Mouse (Mus musculus) limb, embryonic 14.5 days (tissue): Measurements from ENCODE around the gene Olfr870. TPM values are rescaled to one million over a fixed set of nuclear protein-coding genes. Genes with fewer than 3 reads are reported as not detected.

Source experiments
- ATAC-seq: fragments of 200-750 bp; cut with Nextera tagmentation; 2 replicates; pipeline ENCODE4 v1.8.0; 2017; ENCODE audit warnings: low read depth, moderate number of reproducible peaks, moderate TSS enrichment; ENCODE audit not compliant: low FRiP score
- DNase-seq: peaks from one replicate; pipeline ENCODE4 v3.0.0-alpha.2; 2015; ENCODE audit warnings: low spot score
- H3K27ac ChIP-seq: fragments of 300-500 bp; sonication (generic); replicated peaks from 2 replicates; pipeline ENCODE4 v1.5.1; 2014; ENCODE audit warnings: low read depth, mild to moderate bottlenecking, low read length, moderate library complexity, mixed read lengths
- H3K27me3 ChIP-seq: fragments of 300-500 bp; sonication (generic); 2 replicates; pipeline ENCODE4 v1.6.1; 2014; ENCODE audit warnings: low read length, mixed read lengths; ENCODE audit not compliant: control insufficient read depth, insufficient read depth
- H3K36me3 ChIP-seq: fragments of 300-500 bp; sonication (generic); 2 replicates; pipeline ENCODE4 v1.6.1; 2014; ENCODE audit warnings: mild to moderate bottlenecking, low read length, moderate library complexity, mixed read lengths; ENCODE audit not compliant: control insufficient read depth, insufficient read depth
- H3K4me1 ChIP-seq: fragments of 300-500 bp; sonication (generic); 2 replicates; pipeline ENCODE4 v1.6.1; 2014; ENCODE audit warnings: antibody characterized with exemption, low read length, mixed read lengths; ENCODE audit not compliant: control insufficient read depth, insufficient read depth
- H3K4me2 ChIP-seq: fragments of 300-500 bp; sonication (generic); replicated peaks from 2 replicates; pipeline ENCODE4 v1.6.1; 2014; ENCODE audit warnings: low read depth, mild to moderate bottlenecking, low read length, moderate library complexity; ENCODE audit not compliant: severe bottlenecking
- H3K4me3 ChIP-seq: fragments of 300-500 bp; sonication (generic); replicated peaks from 2 replicates; pipeline ENCODE4 v1.5.1; 2014; ENCODE audit warnings: low read length
- H3K9ac ChIP-seq: fragments of 300-500 bp; sonication (generic); 2 replicates; pipeline ENCODE4 v1.6.1; 2014; ENCODE audit warnings: mild to moderate bottlenecking, low read depth, low read length, moderate library complexity; ENCODE audit not compliant: severe bottlenecking
- H3K9me3 ChIP-seq: fragments of 300-500 bp; sonication (generic); 2 replicates; pipeline ENCODE4 v1.6.1; 2016; ENCODE audit warnings: low read length; ENCODE audit not compliant: control insufficient read depth
- POLR2A ChIP-seq: fragments of 200-500 bp; IDR thresholded peaks from 2 replicates; pipeline ENCODE4 v1.8.0; 2012; ENCODE audit warnings: inconsistent platforms, mild to moderate bottlenecking, moderate library complexity, borderline replicate concordance; ENCODE audit not compliant: insufficient read depth, insufficient read length; ENCODE audit errors: extremely low read depth
- WGBS: fragments of 180-500 bp; shearing (Covaris S2); extraction: QIAGEN DNeasy Blood & Tissue Kit; methylation state at CpG from one replicate; pipeline ENCODE4 v1.1.7; 2014; 5-methylcytosine and 5-hydroxymethylcytosine counted together
- polyA plus RNA-seq, 2 experiments: library from polyadenylated mRNA; depleted of rRNA in 1 of 2; stranded (reverse) in 1 of 2; unstranded in 1 of 2; fragments of >200 nt; fragmentation: Nextera tagmentation in 1 of 2; extraction: Ambion mirVana in 1 of 2; gene quantifications; 2 replicates each; pipeline versions ENCODE4 v1.2.1 to v1.2.3; 2012 to 2014

Olfr870 gene
- polyA plus RNA-seq, 2 experiments, result not detected

- TF ChIP-seq POLR2A, result no peak
- Histone ChIP-seq H3K4me2 (no peak overlapping the region), H3K36me3 (no peaks in the 10 kb centered on the region), H3K9me3 (0 out of 2 replicates have a peak, but pooled peaks cover 5% of the 10 kb centered on the region), H3K27me3 (no peaks in the 10 kb centered on the region), H3K9ac (no peak overlapping the region), H3K27ac (no peak overlapping the region), H3K4me3 (no peak overlapping the region), H3K4me1 (no peaks in the 10 kb centered on the region)
- ATAC-seq, result no peak
- 68% methylated on average over 5 of the region's 5 CpGs for WGBS
- DNase-seq, result no peak
Observed at GRCm38 (mm10) chr9:20179463-20179862, 5.6 kb upstream of the Olfr870 start.

GRCm38 (mm10) chr9:20149706-20150105 is 24.2 kb downstream of the Olfr870 start:
- ATAC-seq (no peak), DNase-seq (no peak)
- Histone ChIP-seq H3K27ac (no peak overlapping the region), H3K36me3 (no peaks in the 10 kb centered on the region), H3K4me3 (no peak overlapping the region), H3K9ac (no peak overlapping the region), H3K4me2 (no peak overlapping the region), H3K9me3 (no peaks in the 10 kb centered on the region), H3K4me1 (no peaks in the 10 kb centered on the region), H3K27me3 (no peaks in the 10 kb centered on the region)
- WGBS, result 88% methylated on average over 3 of the region's 3 CpGs
- no peak for TF ChIP-seq POLR2A

- H3K4me3 ChIP-seq, result no peak within 1 kb of the TSS
- DNase-seq (no peak), ATAC-seq (no peak)
- H3K27me3 ChIP-seq, result no peaks in the 10 kb centered on the region
- no peaks in the 10 kb centered on the region for H3K4me1 ChIP-seq
- no peak for TF ChIP-seq POLR2A
- no peak within 1 kb of the TSS for H3K27ac ChIP-seq
- H3K4me2 ChIP-seq, result no peak within 1 kb of the TSS
- H3K36me3 ChIP-seq, result no peaks in the 10 kb centered on the region
- 75% methylated on average over 2 of the region's 2 CpGs for WGBS
- H3K9me3 ChIP-seq, result no peaks in the 10 kb centered on the region
- H3K9ac ChIP-seq, result no peak within 1 kb of the TSS
Observed at GRCm38 (mm10) chr9:20128709-20129108, 45.1 kb downstream of the Olfr870 start, which contains the start of gene Olfr869. Gene Olfr869 (plus strand): TSS chr9:20129009.

Other genes starting within 250 kb of the Olfr870 start
- gene Olfr866, start 146.0 kb downstream of the Olfr870 start, polyA plus RNA-seq (2012; rRNA removed), result not detected in 2 replicates
- not detected in 2 replicates for gene Olfr866, start 146.0 kb downstream of the Olfr870 start, polyA plus RNA-seq (2014; fragmentation: Nextera tagmentation; extraction: Ambion mirVana)
- not detected in 2 replicates for gene Olfr867, start 116.5 kb downstream of the Olfr870 start, polyA plus RNA-seq (2012; rRNA removed)
- gene Olfr867, start 116.5 kb downstream of the Olfr870 start, polyA plus RNA-seq (2014; fragmentation: Nextera tagmentation; extraction: Ambion mirVana), result not detected in 2 replicates
- gene Olfr868, start 75.4 kb downstream of the Olfr870 start, polyA plus RNA-seq (2012; rRNA removed), result not detected in 2 replicates
- not detected in 2 replicates for gene Olfr868, start 75.4 kb downstream of the Olfr870 start, polyA plus RNA-seq (2014; fragmentation: Nextera tagmentation; extraction: Ambion mirVana)
- not detected in 2 replicates for gene Olfr869, start 45.0 kb downstream of the Olfr870 start, polyA plus RNA-seq (2012; rRNA removed)
- gene Olfr869, start 45.0 kb downstream of the Olfr870 start, polyA plus RNA-seq (2014; fragmentation: Nextera tagmentation; extraction: Ambion mirVana), result not detected in 2 replicates
- gene Olfr871, start 38.1 kb upstream of the Olfr870 start, polyA plus RNA-seq (2012; rRNA removed), result not detected in 2 replicates
- not detected in 2 replicates for gene Olfr871, start 38.1 kb upstream of the Olfr870 start, polyA plus RNA-seq (2014; fragmentation: Nextera tagmentation; extraction: Ambion mirVana)
- not detected in 2 replicates for gene Olfr872, start 63.1 kb upstream of the Olfr870 start, polyA plus RNA-seq (2012; rRNA removed)
- not detected in 2 replicates for gene Olfr872, start 63.1 kb upstream of the Olfr870 start, polyA plus RNA-seq (2014; fragmentation: Nextera tagmentation; extraction: Ambion mirVana)
- gene Olfr39, start 108.3 kb upstream of the Olfr870 start, polyA plus RNA-seq (2012; rRNA removed), result not detected in 2 replicates
- gene Olfr39, start 108.3 kb upstream of the Olfr870 start, polyA plus RNA-seq (2014; fragmentation: Nextera tagmentation; extraction: Ambion mirVana), result not detected in 2 replicates
- gene Olfr873, start 124.5 kb upstream of the Olfr870 start, polyA plus RNA-seq (2012; rRNA removed), result not detected in 2 replicates
- gene Olfr873, start 124.5 kb upstream of the Olfr870 start, polyA plus RNA-seq (2014; fragmentation: Nextera tagmentation; extraction: Ambion mirVana), result not detected in 2 replicates
- 0.04 and 0.08 TPM in 2 replicates for gene Olfr18, start 162.0 kb upstream of the Olfr870 start, polyA plus RNA-seq (2012; rRNA removed)
- gene Olfr18, start 162.0 kb upstream of the Olfr870 start, polyA plus RNA-seq (2014; fragmentation: Nextera tagmentation; extraction: Ambion mirVana), result not detected in 2 replicates
- 16.0 and 21.0 TPM in 2 replicates for gene Zfp560, start 211.1 kb upstream of the Olfr870 start, polyA plus RNA-seq (2012; rRNA removed)
- gene Zfp560, start 211.1 kb upstream of the Olfr870 start, polyA plus RNA-seq (2014; fragmentation: Nextera tagmentation; extraction: Ambion mirVana), result 43.7 and 44.9 TPM in 2 replicates